Mouse (Mus musculus) forelimb bud, embryonic 11.5 days (tissue): ENCODE results near the gene Smyd1.
"Not testable (repeated sequence)": the region's sequence is repeated elsewhere in the genome, so short reads cannot be mapped to it uniquely, and the experiment has no call there.

Experiments used
- DNase-seq: peaks from one replicate; pipeline ENCODE4 v3.0.0-alpha.2; 2012; ENCODE audit warnings: low read depth, low spot score

Smyd1 gene

GRCm38 (mm10) chr6:71324816-71325215, 2.8 kb upstream of the Smyd1 start:
- DNase-seq = no peak

- no peak for DNase-seq
Measured at GRCm38 (mm10) chr6:71322491-71322921, 473 bp upstream of the Smyd1 start, which contains the start of gene Cd8b1. Gene Cd8b1, plus strand, starts transcription at chr6:71322788.

- no peak for DNase-seq
Measured at GRCm38 (mm10) chr6:71307486-71307885, 14.5 kb downstream of the Smyd1 start.

GRCm38 (mm10) chr6:71302097-71302731, 19.8 kb downstream of the Smyd1 start:
- peak; percentile 9 for DNase-seq

GRCm38 (mm10) chr6:71298751-71299150, 23.3 kb downstream of the Smyd1 start:
- DNase-seq = peak; percentile 25

GRCm38 (mm10) chr6:71298051-71298450, 24.0 kb downstream of the Smyd1 start:
- DNase-seq = no peak

- DNase-seq = no peak
Measured at GRCm38 (mm10) chr6:71295303-71295702, 26.7 kb downstream of the Smyd1 start.

GRCm38 (mm10) chr6:71293509-71293908, 28.5 kb downstream of the Smyd1 start:
- no peak for DNase-seq

GRCm38 (mm10) chr6:71279418-71279817, 42.6 kb downstream of the Smyd1 start:
- DNase-seq = no peak

- DNase-seq = no peak
Measured at GRCm38 (mm10) chr6:71274621-71275020, 47.4 kb downstream of the Smyd1 start.

GRCm38 (mm10) chr6:71273715-71274114, 48.3 kb downstream of the Smyd1 start:
- DNase-seq = no peak

- no peak for DNase-seq
Measured at GRCm38 (mm10) chr6:71272316-71272741, 49.7 kb downstream of the Smyd1 start.

- DNase-seq = peak; percentile 95
Measured at GRCm38 (mm10) chr6:71271389-71272315, 50.4 kb downstream of the Smyd1 start, which contains the start of gene Krcc1. Gene Krcc1, plus strand, starts transcription at chr6:71271677.

GRCm38 (mm10) chr6:71271057-71271388, 51.0 kb downstream of the Smyd1 start:
- DNase-seq = no peak

- peak; percentile 34 for DNase-seq
Measured at GRCm38 (mm10) chr6:71270301-71271056, 51.6 kb downstream of the Smyd1 start.

- not testable (repeated sequence) for DNase-seq
Measured at GRCm38 (mm10) chr6:71269686-71270050, 52.4 kb downstream of the Smyd1 start.

- peak; percentile 4 for DNase-seq
Measured at GRCm38 (mm10) chr6:71268929-71269685, 52.9 kb downstream of the Smyd1 start.

GRCm38 (mm10) chr6:71267603-71268002, 54.4 kb downstream of the Smyd1 start:
- DNase-seq = not testable (repeated sequence)

- no peak for DNase-seq
Measured at GRCm38 (mm10) chr6:71262142-71262833, 59.7 kb downstream of the Smyd1 start.

- no peak for DNase-seq
Measured at GRCm38 (mm10) chr6:71261060-71261459, 61.0 kb downstream of the Smyd1 start.
